Mouse (Mus musculus) layer of hippocampus, adult 9-11 months (tissue): ENCODE measurements at regions not wholly inside any gene's neighbourhood (a gene's known extent, or its start where the extent isn't known, plus 50 kb on each side); places are given as distances from the start of the nearest gene placed in this dataset.
"Not testable (repeated sequence)": the region's sequence is repeated elsewhere in the genome, so short reads cannot be mapped to it uniquely, and the experiment has no call there.

ENCODE experiments used
- DNase-seq: peaks from one replicate; pipeline ENCODE4 v3.0.0; 2022

- DNase-seq, result no peak
Measured at GRCm38 (mm10) chr4:131438403-131438802, 399.7 kb downstream of the Ptpru start.

GRCm38 (mm10) chr4:131438883-131439282 is 399.2 kb downstream of the Ptpru start:
- no peak for DNase-seq

GRCm38 (mm10) chr4:131440845-131441244 is 397.2 kb downstream of the Ptpru start:
- DNase-seq, result no peak

DNA sequence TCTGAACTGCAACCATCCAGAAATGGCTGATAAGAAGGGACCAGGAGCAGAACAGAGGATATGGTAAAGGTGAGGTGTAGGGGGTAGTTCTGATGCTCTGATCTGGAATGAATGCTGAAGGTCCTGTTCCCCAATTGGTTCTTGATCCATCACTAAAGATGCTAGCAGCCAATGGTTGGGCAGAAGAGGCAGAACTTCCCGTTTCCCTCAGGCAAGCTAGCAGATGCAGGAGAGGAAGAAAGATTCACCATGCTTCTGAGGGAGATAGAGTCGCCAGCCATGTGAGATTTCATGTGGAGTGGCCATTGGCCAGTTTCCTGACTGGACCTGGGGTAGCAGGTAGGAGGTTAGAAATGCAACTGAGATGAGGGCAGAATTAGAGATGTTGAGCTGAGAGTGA is 394.6 kb downstream of the Ptpru start:
- no peak for DNase-seq

- DNase-seq, result not testable (repeated sequence)
Measured at GRCm38 (mm10) chr4:131450296-131450695, 387.8 kb downstream of the Ptpru start.

- no peak for DNase-seq
Measured at GRCm38 (mm10) chr4:131457551-131457950, 380.5 kb downstream of the Ptpru start.

- DNase-seq, result no peak
Measured at GRCm38 (mm10) chr4:131459746-131460145, 378.3 kb downstream of the Ptpru start.

GRCm38 (mm10) chr4:131461312-131461711 is 376.8 kb downstream of the Ptpru start:
- no peak for DNase-seq

DNA sequence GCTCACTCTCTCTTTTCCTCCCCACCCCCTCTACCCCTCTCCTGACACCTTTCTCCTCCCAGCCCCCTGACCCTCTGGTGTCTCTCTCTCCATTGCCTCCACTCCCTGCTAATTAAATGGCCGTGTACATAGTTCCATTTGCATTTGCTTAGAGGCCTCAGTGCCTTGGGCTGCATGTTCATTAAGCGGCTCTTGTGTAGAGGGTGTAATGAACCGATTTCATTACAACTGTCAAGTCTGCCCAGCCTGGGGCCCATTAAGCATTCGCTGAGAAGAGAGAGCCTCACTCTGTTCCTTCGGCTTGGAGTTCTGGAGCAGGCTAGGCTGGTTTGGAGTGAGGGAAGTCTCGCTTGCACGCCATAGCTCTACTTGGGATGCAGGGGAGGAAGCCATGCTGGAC is 376.4 kb downstream of the Ptpru start:
- no peak for DNase-seq

DNA sequence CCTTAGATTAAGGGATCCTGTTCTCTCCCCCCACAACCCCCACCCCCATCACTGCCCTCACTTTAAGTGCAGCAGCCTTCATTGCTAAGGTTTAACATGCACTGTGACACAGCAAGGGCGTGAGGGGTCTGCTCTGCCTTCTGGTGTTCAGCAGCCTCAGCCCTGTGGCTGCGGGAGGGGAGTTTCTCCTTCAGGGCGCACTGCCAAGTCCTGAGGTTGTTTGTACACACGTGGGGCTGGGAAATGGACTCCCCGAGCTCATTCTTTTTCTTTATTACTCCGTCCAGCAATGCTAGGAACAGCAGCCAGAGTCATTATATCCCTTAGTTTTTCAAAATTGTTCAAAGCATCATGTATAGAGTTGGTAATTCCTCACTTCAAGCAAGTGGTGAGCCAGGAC is 363.1 kb downstream of the Ptpru start:
- DNase-seq, result no peak

GRCm38 (mm10) chr4:131478923-131479322 is 359.2 kb downstream of the Ptpru start:
- DNase-seq, result no peak

GRCm38 (mm10) chr4:131483958-131484605 is 354.0 kb downstream of the Ptpru start:
- DNase-seq, result no peak

DNA sequence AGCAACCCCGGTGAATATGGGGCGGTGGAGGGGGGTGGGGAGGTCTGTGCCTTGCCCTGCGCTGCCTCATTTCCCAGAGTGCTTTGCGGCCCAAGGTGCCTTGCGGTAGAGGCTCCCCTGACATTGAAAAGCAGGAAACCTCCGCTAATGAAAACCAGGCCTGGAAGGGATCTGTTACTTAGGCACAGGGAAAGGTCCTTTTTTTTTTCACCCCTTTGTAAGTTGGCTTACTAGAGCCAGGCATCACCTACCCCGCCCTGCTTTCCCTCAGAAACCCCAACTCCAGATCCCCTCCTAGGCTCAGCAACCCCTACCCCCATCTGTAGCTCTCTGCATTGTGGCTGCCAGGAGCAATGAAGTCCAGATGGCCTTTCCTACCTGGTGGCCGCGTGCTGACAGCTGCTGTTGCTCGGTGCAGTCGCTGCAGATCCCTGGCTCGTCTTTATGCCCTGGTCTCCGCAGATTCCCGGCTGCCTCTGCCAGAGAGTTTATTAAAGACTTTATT is 353.4 kb downstream of the Ptpru start:
- DNase-seq, result no peak

DNA sequence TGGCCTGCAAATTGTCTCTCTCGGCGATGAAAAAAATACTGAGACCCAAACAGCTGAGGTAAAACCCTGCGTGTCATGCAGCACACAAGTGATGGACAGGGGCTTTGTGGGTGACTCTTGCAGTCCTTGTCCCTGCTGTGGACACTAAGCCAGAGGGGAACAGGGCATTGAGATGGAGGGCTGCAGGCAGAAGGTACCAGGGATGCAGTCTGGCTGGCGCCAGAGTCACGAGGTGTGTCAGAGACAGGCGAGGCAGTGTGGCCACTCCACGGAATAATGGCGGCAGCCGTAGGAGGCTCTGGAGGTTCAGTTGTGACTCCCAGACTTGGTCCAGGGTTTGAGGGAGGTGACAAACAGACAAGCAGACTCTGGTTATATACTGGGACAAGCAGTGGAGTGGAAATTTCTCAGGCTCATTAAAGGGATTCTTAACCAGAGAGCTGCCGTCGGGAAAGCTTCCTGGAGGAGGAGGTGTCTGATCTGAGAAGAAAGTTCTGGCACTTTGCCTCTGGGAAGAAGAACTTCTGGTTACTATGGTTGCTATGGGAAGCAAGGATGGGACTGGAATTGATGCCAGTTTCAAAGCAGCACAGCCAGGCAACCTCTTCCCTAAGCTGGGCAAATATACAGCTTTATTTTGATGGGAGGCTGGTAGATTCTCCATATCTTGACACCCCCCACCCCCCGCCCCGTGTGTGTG is 352.8 kb downstream of the Ptpru start:
- peak; percentile 41 for DNase-seq

DNA sequence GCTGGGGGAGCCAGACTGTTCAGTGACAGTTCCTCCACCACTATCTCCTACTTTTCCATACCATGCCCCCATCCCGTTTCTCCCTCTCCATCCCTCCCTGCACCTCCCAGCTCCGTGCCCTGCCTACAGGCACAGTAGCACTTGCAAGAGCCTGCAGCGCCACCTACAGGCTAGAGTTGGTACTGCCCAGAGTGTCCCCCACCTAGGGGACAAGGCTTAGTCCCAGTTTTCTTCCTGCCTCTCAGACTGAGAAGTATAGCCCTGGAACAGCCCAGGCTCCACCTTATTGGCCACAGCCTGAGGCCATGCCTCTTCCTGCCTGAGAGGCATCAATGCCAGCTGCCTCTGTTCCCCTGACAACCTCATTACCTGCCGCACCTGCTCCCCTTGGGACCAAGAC is 351.3 kb downstream of the Ptpru start:
- peak; percentile 83 for DNase-seq

DNA sequence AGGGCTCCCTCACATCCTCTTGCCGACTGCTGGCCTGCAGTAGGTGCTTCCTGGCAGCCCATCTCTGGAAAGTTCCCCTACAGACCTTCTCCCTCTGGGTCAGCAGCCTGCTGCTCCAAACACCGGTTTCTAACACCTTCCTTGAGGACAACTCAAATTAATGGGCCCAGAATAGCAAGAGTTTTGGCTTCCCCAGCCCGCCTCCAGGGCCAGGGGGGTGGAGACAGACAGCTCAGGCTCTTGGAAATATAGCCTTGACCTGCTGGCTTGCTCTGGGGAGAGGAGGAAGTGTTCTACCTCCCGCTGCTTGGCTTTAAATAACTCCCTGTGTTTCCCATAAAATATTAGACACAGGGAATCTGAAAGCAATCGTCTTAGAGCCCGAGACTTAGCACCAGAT is 349.8 kb downstream of the Ptpru start:
- no peak for DNase-seq

DNA sequence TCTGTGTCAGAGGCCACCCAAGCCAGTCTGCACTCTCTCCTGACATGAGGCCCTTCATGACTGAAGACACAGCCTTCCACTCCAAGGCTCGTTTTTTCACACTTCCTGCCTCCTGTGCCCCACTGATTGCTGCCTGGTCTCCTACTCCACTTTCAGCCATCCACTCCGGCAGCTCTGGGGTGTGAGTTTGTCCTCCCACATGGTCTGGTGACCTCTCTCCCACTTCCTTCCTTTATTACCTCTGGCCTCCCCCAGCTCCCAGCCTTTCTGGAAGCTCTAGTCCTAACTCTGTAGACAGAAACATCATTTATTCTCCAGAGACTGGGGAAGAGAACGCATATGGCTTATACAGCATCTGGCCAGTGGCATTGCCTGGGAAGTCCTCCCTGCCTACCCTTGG is 349.0 kb downstream of the Ptpru start:
- no peak for DNase-seq

DNA sequence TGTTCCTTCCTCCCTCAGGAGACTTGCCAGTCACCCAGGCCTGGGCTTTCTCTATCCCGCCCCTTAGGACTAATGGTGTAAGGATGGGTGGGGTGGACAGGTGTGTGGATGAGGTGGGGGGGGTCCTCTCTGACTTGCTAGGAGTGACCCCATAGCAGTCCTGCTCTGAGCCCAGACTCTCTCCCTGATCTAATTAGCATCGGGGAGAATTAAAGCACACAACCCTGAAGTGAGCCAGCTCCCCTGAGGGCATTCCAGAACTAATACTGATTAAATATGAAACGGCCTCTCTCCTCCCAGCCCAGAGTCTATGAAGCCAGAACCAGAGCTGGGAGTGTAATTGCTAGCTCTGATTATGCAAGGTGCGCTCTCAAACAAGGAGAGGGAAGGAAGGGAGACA is 346.1 kb downstream of the Ptpru start:
- no peak for DNase-seq

GRCm38 (mm10) chr4:131493726-131494125 is 344.4 kb downstream of the Ptpru start:
- DNase-seq, result no peak

- no peak for DNase-seq
Measured at GRCm38 (mm10) chr4:131496900-131497299, 341.2 kb downstream of the Ptpru start.

DNA sequence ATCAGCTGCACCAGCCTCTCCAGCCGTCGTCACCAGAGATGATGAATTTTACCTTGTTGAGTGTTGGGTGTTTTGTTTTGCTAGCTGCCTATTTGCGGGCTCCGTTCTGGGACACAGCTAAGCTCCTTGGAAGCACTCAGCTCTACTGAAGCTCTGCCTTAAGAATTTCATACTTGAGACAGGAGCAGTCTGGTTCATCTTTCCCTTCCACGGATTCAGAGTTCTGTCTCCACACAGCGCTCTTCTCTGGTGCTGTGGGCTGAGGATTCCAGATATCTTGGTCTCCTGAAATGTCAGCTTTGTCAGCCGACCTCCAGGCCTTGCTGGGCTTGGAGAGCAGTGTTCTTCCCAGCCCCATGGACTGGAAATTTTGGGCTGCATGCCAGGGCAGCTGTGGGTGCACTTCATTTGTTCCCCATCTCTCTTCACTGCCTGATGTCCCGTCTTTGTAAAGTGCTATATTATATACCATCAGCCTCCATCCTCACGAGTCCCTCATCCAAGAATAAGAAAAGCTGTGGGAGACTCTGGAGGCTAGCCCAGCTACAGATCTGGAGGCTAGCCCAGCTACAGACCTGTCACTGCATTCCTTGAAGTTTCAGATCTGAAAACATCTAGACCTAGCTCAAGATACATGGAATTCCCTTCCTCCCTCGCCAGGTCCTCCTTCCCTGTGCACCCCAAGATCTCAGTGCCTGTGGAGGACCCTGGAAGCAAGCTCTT is 337.0 kb downstream of the Ptpru start:
- no peak for DNase-seq

- DNase-seq, result peak; percentile 68
Measured at GRCm38 (mm10) chr4:131508154-131508553, 329.9 kb downstream of the Ptpru start.

- DNase-seq, result no peak
Measured at GRCm38 (mm10) chr4:131511586-131511985, 326.5 kb downstream of the Ptpru start.

GRCm38 (mm10) chr4:131512768-131513167 is 325.3 kb downstream of the Ptpru start:
- DNase-seq, result no peak
